Mouse (Mus musculus): ENCODE data around the gene Rnf123.

- TF ChIP-seq EP300 (IDR thresholded peaks at IDR 0.05; ENCODE audit: low read depth), result no peak
- no peak for TF ChIP-seq CTCF (IDR thresholded peaks at IDR 0.05; ENCODE audit: low read depth)
Measured at GRCm38 (mm10) chr9:108105549-108105863, 22.4 kb upstream of the Rnf123 start.

All from heart, postnatal 0 days (tissue).